Mouse (Mus musculus) right cerebral cortex, postnatal 14 days (tissue): Measurements from ENCODE around the gene Dlg2.
"Not testable (repeated sequence)": the region's sequence is repeated elsewhere in the genome, so short reads cannot be mapped to it uniquely, and the experiment has no call there.

Source experiments
- DNase-seq: peaks from one replicate; pipeline ENCODE4 v3.0.0; 2022

Dlg2 gene

GRCm38 (mm10) chr7:90843345-90844293 is 367.1 kb downstream of the Dlg2 start:
- no peak for DNase-seq

- not testable (repeated sequence) for DNase-seq
Measured at GRCm38 (mm10) chr7:90876796-90877195, 400.3 kb downstream of the Dlg2 start.

GRCm38 (mm10) chr7:90882740-90883139 is 406.3 kb downstream of the Dlg2 start:
- DNase-seq: no peak

- DNase-seq: no peak
Measured at GRCm38 (mm10) chr7:90886396-90887006, 410.0 kb downstream of the Dlg2 start.

- DNase-seq: peak; percentile 42
Measured at GRCm38 (mm10) chr7:90887007-90887720, 410.7 kb downstream of the Dlg2 start.

GRCm38 (mm10) chr7:90927441-90927840 is 451.0 kb downstream of the Dlg2 start:
- peak; percentile 13 for DNase-seq

- no peak for DNase-seq
Measured at GRCm38 (mm10) chr7:90940726-90941125, 464.3 kb downstream of the Dlg2 start.

GRCm38 (mm10) chr7:90947073-90947472 is 470.6 kb downstream of the Dlg2 start:
- no peak for DNase-seq

- no peak for DNase-seq
Measured at GRCm38 (mm10) chr7:90949212-90949611, 472.7 kb downstream of the Dlg2 start.

- no peak for DNase-seq
Measured at GRCm38 (mm10) chr7:90977241-90977640, 500.8 kb downstream of the Dlg2 start.

- no peak for DNase-seq
Measured at GRCm38 (mm10) chr7:90982069-90982468, 505.6 kb downstream of the Dlg2 start.

GRCm38 (mm10) chr7:91010655-91011054 is 534.2 kb downstream of the Dlg2 start:
- DNase-seq: no peak

- DNase-seq: no peak
Measured at GRCm38 (mm10) chr7:91044998-91045741, 568.7 kb downstream of the Dlg2 start.

GRCm38 (mm10) chr7:91045742-91046098 is 569.2 kb downstream of the Dlg2 start:
- DNase-seq: no peak

- no peak for DNase-seq
Measured at GRCm38 (mm10) chr7:91063297-91064040, 587.0 kb downstream of the Dlg2 start.

GRCm38 (mm10) chr7:91071751-91072707 is 595.6 kb downstream of the Dlg2 start:
- peak; percentile 16 for DNase-seq

- no peak for DNase-seq
Measured at GRCm38 (mm10) chr7:91086071-91086470, 609.6 kb downstream of the Dlg2 start.

GRCm38 (mm10) chr7:91089211-91089930 is 612.9 kb downstream of the Dlg2 start:
- DNase-seq: peak; percentile 12

GRCm38 (mm10) chr7:91090317-91090829 is 613.9 kb downstream of the Dlg2 start:
- no peak for DNase-seq
